Mouse (Mus musculus) small intestine, adult 2 months (tissue): Measurements from ENCODE around the gene Mtf2.

Source experiments
- CTCF ChIP-seq: fragments of 200-500 bp; IDR thresholded peaks from 2 replicates; pipeline ENCODE4 v1.5.1; 2012; ENCODE audit warnings: low read depth, mild to moderate bottlenecking, control low read depth, inconsistent platforms, low read length, moderate library complexity, mixed read lengths; ENCODE audit not compliant: insufficient replicate concordance, insufficient read length; ENCODE audit errors: extremely low read depth
- POLR2A ChIP-seq: fragments of 200-500 bp; IDR thresholded peaks from 2 replicates; pipeline ENCODE4 v1.6.1; 2012; ENCODE audit warnings: low read depth, mild to moderate bottlenecking, control low read depth, inconsistent platforms, low read length, moderate library complexity

DNA sequence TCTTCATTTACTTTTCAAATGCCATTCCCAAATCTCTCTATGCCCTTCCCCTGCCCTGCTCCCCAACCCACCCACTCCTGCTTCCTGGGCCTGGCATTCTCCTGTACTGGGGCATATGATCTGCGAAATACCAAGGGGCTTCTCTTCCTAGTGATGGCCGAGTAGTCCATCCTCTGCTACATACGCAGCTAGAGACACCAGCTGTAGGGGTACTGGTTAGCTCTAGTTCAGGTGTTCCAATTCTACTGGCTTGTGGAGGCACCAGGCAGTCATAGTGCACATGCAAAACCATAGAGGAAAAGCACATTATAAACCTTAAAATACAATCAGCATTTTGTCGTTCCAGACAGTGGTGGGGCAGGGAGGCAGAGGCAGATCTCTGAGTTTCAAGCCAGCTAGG is 52.2 kb downstream of the Mtf2 start:
- no peak for TF ChIP-seq CTCF
- TF ChIP-seq POLR2A, result no peak
